Mouse (Mus musculus) small intestine, adult 2 months (tissue): ENCODE results near the gene Tdg.

ENCODE experiments used
- CTCF ChIP-seq: fragments of 200-500 bp; IDR thresholded peaks from 2 replicates; pipeline ENCODE4 v1.5.1; 2012; ENCODE audit warnings: low read depth, mild to moderate bottlenecking, control low read depth, inconsistent platforms, low read length, moderate library complexity, mixed read lengths; ENCODE audit not compliant: insufficient replicate concordance, insufficient read length; ENCODE audit errors: extremely low read depth
- POLR2A ChIP-seq: fragments of 200-500 bp; IDR thresholded peaks from 2 replicates; pipeline ENCODE4 v1.6.1; 2012; ENCODE audit warnings: low read depth, mild to moderate bottlenecking, control low read depth, inconsistent platforms, low read length, moderate library complexity

- TF ChIP-seq POLR2A, result no peak
- no peak for TF ChIP-seq CTCF
Observed at GRCm38 (mm10) chr10:82639032-82639698, 9.5 kb downstream of the Tdg start.
